Mouse (Mus musculus): ENCODE measurements at regions not wholly inside any gene's neighbourhood (a gene's known extent, or its start where the extent isn't known, plus 50 kb on each side); places are given as distances from the start of the nearest gene placed in this dataset.

- H3K27ac ChIP-seq (ENCODE audit: low read length), result no peak overlapping the region; the same call in 1 of the 2 replicates
- no peak overlapping the region for H3K4me3 ChIP-seq (replicated peaks; ENCODE audit: low read length)
- H3K4me2 ChIP-seq (ENCODE audit: low read length), result no peak overlapping the region
- no peaks in the 10 kb centered on the region for H3K36me3 ChIP-seq (ENCODE audit: control insufficient read depth, insufficient read depth)
- WGBS, result 47% methylated on average over 8 of the region's 8 CpGs
- H3K9me3 ChIP-seq (ENCODE audit: control insufficient read depth, low read length), result no peaks in the 10 kb centered on the region
- no peaks in the 10 kb centered on the region for H3K27me3 ChIP-seq (replicated peaks; ENCODE audit: control insufficient read depth, insufficient read depth, low read length)
- ATAC-seq, result no peak
- no peak overlapping the region for H3K9ac ChIP-seq (replicated peaks; ENCODE audit: low read depth, low read length)
- H3K4me1 ChIP-seq (replicated peaks; ENCODE audit: control insufficient read depth, insufficient read depth, low read length), result peaks cover 13% of the 10 kb centered on the region
Measured at GRCm38 (mm10) chr7:72737792-72738191, 431.4 kb upstream of the Mctp2 start.

GRCm38 (mm10) chr7:72738324-72738944, 432.0 kb upstream of the Mctp2 start:
- peak; percentile 71 for ATAC-seq
- H3K27ac ChIP-seq (ENCODE audit: low read length), result peak overlapping the region; percentile 33; the same call in 1 of the 2 replicates
- H3K9ac ChIP-seq (replicated peaks; ENCODE audit: low read depth, low read length), result no peak overlapping the region

GRCm38 (mm10) chr7:72742376-72742775, 436.0 kb upstream of the Mctp2 start:
- no peak overlapping the region for H3K4me3 ChIP-seq (replicated peaks; ENCODE audit: low read length)
- H3K27me3 ChIP-seq (replicated peaks; ENCODE audit: control insufficient read depth, insufficient read depth, low read length), result no peaks in the 10 kb centered on the region
- H3K4me1 ChIP-seq (replicated peaks; ENCODE audit: control insufficient read depth, insufficient read depth, low read length), result peaks cover 13% of the 10 kb centered on the region
- H3K36me3 ChIP-seq (ENCODE audit: control insufficient read depth, insufficient read depth), result no peaks in the 10 kb centered on the region
- 79% methylated on average over 2 of the region's 2 CpGs for WGBS
- no peak for ATAC-seq
- H3K4me2 ChIP-seq (ENCODE audit: low read length), result no peak overlapping the region
- no peak overlapping the region for H3K27ac ChIP-seq (ENCODE audit: low read length)
- H3K9ac ChIP-seq (replicated peaks; ENCODE audit: low read depth, low read length), result no peak overlapping the region
- H3K9me3 ChIP-seq (ENCODE audit: control insufficient read depth, low read length), result no peaks in the 10 kb centered on the region

More at GRCm38 (mm10) chr7:72738324-72738944, 432.0 kb upstream of the Mctp2 start:
- H3K36me3 ChIP-seq (ENCODE audit: control insufficient read depth, insufficient read depth), result no peaks in the 10 kb centered on the region
- WGBS, result 44% methylated on average over 13 of the region's 13 CpGs
- no peak overlapping the region for H3K4me2 ChIP-seq (ENCODE audit: low read length)
- no peaks in the 10 kb centered on the region for H3K27me3 ChIP-seq (replicated peaks; ENCODE audit: control insufficient read depth, insufficient read depth, low read length)
- H3K9me3 ChIP-seq (ENCODE audit: control insufficient read depth, low read length), result no peaks in the 10 kb centered on the region
- H3K4me1 ChIP-seq (replicated peaks; ENCODE audit: control insufficient read depth, insufficient read depth, low read length), result peaks cover 13% of the 10 kb centered on the region
- H3K4me3 ChIP-seq (replicated peaks; ENCODE audit: low read length), result no peak overlapping the region

- H3K4me1 ChIP-seq (replicated peaks; ENCODE audit: control insufficient read depth, insufficient read depth, low read length), result no peaks in the 10 kb centered on the region
- H3K36me3 ChIP-seq (ENCODE audit: control insufficient read depth, insufficient read depth), result no peaks in the 10 kb centered on the region
- no peak overlapping the region for H3K9ac ChIP-seq (replicated peaks; ENCODE audit: low read depth, low read length)
- no peak for ATAC-seq
- 76% methylated on average over 10 of the region's 10 CpGs for WGBS
- no peak overlapping the region for H3K27ac ChIP-seq (ENCODE audit: low read length)
- H3K9me3 ChIP-seq (ENCODE audit: control insufficient read depth, low read length), result no peaks in the 10 kb centered on the region
- H3K27me3 ChIP-seq (replicated peaks; ENCODE audit: control insufficient read depth, insufficient read depth, low read length), result no peaks in the 10 kb centered on the region
- no peak overlapping the region for H3K4me3 ChIP-seq (replicated peaks; ENCODE audit: low read length)
- no peak overlapping the region for H3K4me2 ChIP-seq (ENCODE audit: low read length)
Measured at GRCm38 (mm10) chr7:72751501-72751917, 445.1 kb upstream of the Mctp2 start.

GRCm38 (mm10) chr7:72753053-72753559, 446.7 kb upstream of the Mctp2 start:
- Histone ChIP-seq H3K4me3 (replicated peaks; ENCODE audit: low read length) (no peak overlapping the region), H3K36me3 (ENCODE audit: control insufficient read depth, insufficient read depth) (no peaks in the 10 kb centered on the region), H3K4me1 (replicated peaks; ENCODE audit: control insufficient read depth, insufficient read depth, low read length) (no peaks in the 10 kb centered on the region), H3K9ac (replicated peaks; ENCODE audit: low read depth, low read length) (no peak overlapping the region), H3K9me3 (ENCODE audit: control insufficient read depth, low read length) (no peaks in the 10 kb centered on the region), H3K4me2 (ENCODE audit: low read length) (no peak overlapping the region), H3K27me3 (replicated peaks; ENCODE audit: control insufficient read depth, insufficient read depth, low read length) (no peaks in the 10 kb centered on the region), H3K27ac (ENCODE audit: low read length) (no peak overlapping the region)
- 48% methylated on average over 3 of the region's 3 CpGs for WGBS
- no peak for ATAC-seq

GRCm38 (mm10) chr7:72762711-72763110, 456.3 kb upstream of the Mctp2 start:
- Histone ChIP-seq H3K9me3 (ENCODE audit: control insufficient read depth, low read length) (no peaks in the 10 kb centered on the region), H3K36me3 (ENCODE audit: control insufficient read depth, insufficient read depth) (no peaks in the 10 kb centered on the region), H3K27ac (ENCODE audit: low read length) (no peak overlapping the region), H3K27me3 (replicated peaks; ENCODE audit: control insufficient read depth, insufficient read depth, low read length) (no peaks in the 10 kb centered on the region), H3K4me1 (replicated peaks; ENCODE audit: control insufficient read depth, insufficient read depth, low read length) (no peaks in the 10 kb centered on the region), H3K4me3 (replicated peaks; ENCODE audit: low read length) (no peak overlapping the region), H3K4me2 (ENCODE audit: low read length) (no peak overlapping the region), H3K9ac (replicated peaks; ENCODE audit: low read depth, low read length) (no peak overlapping the region)
- WGBS, result 86% methylated on average over 1 of the region's 1 CpGs
- ATAC-seq, result no peak

- Histone ChIP-seq H3K36me3 (ENCODE audit: control insufficient read depth, insufficient read depth) (no peaks in the 10 kb centered on the region), H3K4me3 (replicated peaks; ENCODE audit: low read length) (no peak overlapping the region), H3K9ac (replicated peaks; ENCODE audit: low read depth, low read length) (no peak overlapping the region), H3K27me3 (replicated peaks; ENCODE audit: control insufficient read depth, insufficient read depth, low read length) (no peaks in the 10 kb centered on the region), H3K9me3 (ENCODE audit: control insufficient read depth, low read length) (no peaks in the 10 kb centered on the region), H3K4me2 (ENCODE audit: low read length) (no peak overlapping the region), H3K27ac (ENCODE audit: low read length) (no peak overlapping the region), H3K4me1 (replicated peaks; ENCODE audit: control insufficient read depth, insufficient read depth, low read length) (no peaks in the 10 kb centered on the region)
- no peak for ATAC-seq
- WGBS, result 82% methylated on average over 4 of the region's 4 CpGs
Measured at GRCm38 (mm10) chr7:72768705-72769104, 462.3 kb upstream of the Mctp2 start.

- no peak overlapping the region for H3K27ac ChIP-seq (ENCODE audit: low read length)
- 0 out of 2 replicates have a peak, but pooled peaks cover 5% of the 10 kb centered on the region for H3K4me1 ChIP-seq (replicated peaks; ENCODE audit: control insufficient read depth, insufficient read depth, low read length)
- ATAC-seq, result peak; percentile 87
- no peaks in the 10 kb centered on the region for H3K27me3 ChIP-seq (replicated peaks; ENCODE audit: control insufficient read depth, insufficient read depth, low read length)
- no peak overlapping the region for H3K4me3 ChIP-seq (replicated peaks; ENCODE audit: low read length)
- H3K4me2 ChIP-seq (ENCODE audit: low read length), result no peak overlapping the region
- WGBS, result 17% methylated on average over 3 of the region's 3 CpGs
- no peaks in the 10 kb centered on the region for H3K9me3 ChIP-seq (ENCODE audit: control insufficient read depth, low read length)
- no peak overlapping the region for H3K9ac ChIP-seq (replicated peaks; ENCODE audit: low read depth, low read length)
- no peaks in the 10 kb centered on the region for H3K36me3 ChIP-seq (ENCODE audit: control insufficient read depth, insufficient read depth)
Measured at GRCm38 (mm10) chr7:72774031-72774770, 467.8 kb upstream of the Mctp2 start.

GRCm38 (mm10) chr7:72774771-72775119, 468.3 kb upstream of the Mctp2 start:
- no peak overlapping the region for H3K4me3 ChIP-seq (replicated peaks; ENCODE audit: low read length)
- peak; percentile 33; the same call in 1 of the 2 replicates for ATAC-seq
- 45% methylated on average over 3 of the region's 3 CpGs for WGBS
- H3K4me2 ChIP-seq (ENCODE audit: low read length), result no peak overlapping the region
- H3K27ac ChIP-seq (ENCODE audit: low read length), result no peak overlapping the region
- no peaks in the 10 kb centered on the region for H3K27me3 ChIP-seq (replicated peaks; ENCODE audit: control insufficient read depth, insufficient read depth, low read length)
- 0 out of 2 replicates have a peak, but pooled peaks cover 5% of the 10 kb centered on the region for H3K4me1 ChIP-seq (replicated peaks; ENCODE audit: control insufficient read depth, insufficient read depth, low read length)
- H3K9me3 ChIP-seq (ENCODE audit: control insufficient read depth, low read length), result no peaks in the 10 kb centered on the region
- H3K9ac ChIP-seq (replicated peaks; ENCODE audit: low read depth, low read length), result no peak overlapping the region
- no peaks in the 10 kb centered on the region for H3K36me3 ChIP-seq (ENCODE audit: control insufficient read depth, insufficient read depth)

Data from forebrain, embryonic 16.5 days (tissue).